Mouse (Mus musculus): ENCODE results near the gene Prok2. TPM values are rescaled to one million over a fixed set of nuclear protein-coding genes. Genes with fewer than 3 reads are reported as not detected.

Gene Prok2
- polyA plus RNA-seq, 1 experiment: not detected

GRCm38 (mm10) chr6:99711576-99712101, 14.6 kb downstream of the Prok2 start:
- no peaks in the 10 kb centered on the region for H3K27me3 ChIP-seq (ENCODE audit: control insufficient read depth, insufficient read depth, low read length)
- WGBS: 77% methylated on average over 11 of the region's 11 CpGs
- DNase-seq: no peak
- H3K27ac ChIP-seq (ENCODE audit: control insufficient read depth, insufficient read depth, low read length): no peak overlapping the region
- H3K4me3 ChIP-seq (ENCODE audit: control insufficient read depth, insufficient read depth, low read length): no peak overlapping the region
- TF ChIP-seq CTCF (IDR thresholded peaks at IDR 0.05; ENCODE audit: borderline replicate concordance, control insufficient read depth, extremely low read depth, insufficient read depth, low read length, poor library complexity) (no peak), POLR2A (IDR thresholded peaks at IDR 0.05; ENCODE audit: control insufficient read depth, extremely low read depth, insufficient read depth, low read length, poor library complexity) (no peak)
- no peaks in the 10 kb centered on the region for H3K36me3 ChIP-seq (ENCODE audit: control insufficient read depth, insufficient read depth, low read length)
- H3K4me1 ChIP-seq (replicated peaks; ENCODE audit: control insufficient read depth, insufficient read depth, low read length): no peaks in the 10 kb centered on the region

GRCm38 (mm10) chr6:99700484-99700883, 25.7 kb downstream of the Prok2 start:
- no peak overlapping the region for H3K27ac ChIP-seq (ENCODE audit: control insufficient read depth, insufficient read depth, low read length)
- H3K4me1 ChIP-seq (replicated peaks; ENCODE audit: control insufficient read depth, insufficient read depth, low read length): no peaks in the 10 kb centered on the region
- H3K27me3 ChIP-seq (ENCODE audit: control insufficient read depth, insufficient read depth, low read length): no peaks in the 10 kb centered on the region; the same call in 1 of the 2 replicates
- no peak for TF ChIP-seq POLR2A (IDR thresholded peaks at IDR 0.05; ENCODE audit: control insufficient read depth, extremely low read depth, insufficient read depth, low read length, poor library complexity)
- no peak for TF ChIP-seq CTCF (IDR thresholded peaks at IDR 0.05; ENCODE audit: borderline replicate concordance, control insufficient read depth, extremely low read depth, insufficient read depth, low read length, poor library complexity)
- 85% methylated on average over 3 of the region's 3 CpGs for WGBS
- no peaks in the 10 kb centered on the region for H3K36me3 ChIP-seq (ENCODE audit: control insufficient read depth, insufficient read depth, low read length)
- no peak overlapping the region for H3K4me3 ChIP-seq (ENCODE audit: control insufficient read depth, insufficient read depth, low read length)
- DNase-seq: no peak

GRCm38 (mm10) chr6:99692916-99693841, 33.0 kb downstream of the Prok2 start:
- Histone ChIP-seq H3K4me1 (replicated peaks; ENCODE audit: control insufficient read depth, insufficient read depth, low read length) (peaks cover 11% of the 10 kb centered on the region), H3K27ac (ENCODE audit: control insufficient read depth, insufficient read depth, low read length) (no peak overlapping the region), H3K36me3 (ENCODE audit: control insufficient read depth, insufficient read depth, low read length) (no peaks in the 10 kb centered on the region), H3K27me3 (ENCODE audit: control insufficient read depth, insufficient read depth, low read length) (peaks cover 7% of the 10 kb centered on the region; the same call in 1 of the 2 replicates), H3K4me3 (ENCODE audit: control insufficient read depth, insufficient read depth, low read length) (peak overlapping the region; percentile 26; the same call in 1 of the 2 replicates)
- WGBS: 6% methylated on average over 110 of the region's 110 CpGs
- TF ChIP-seq CTCF (IDR thresholded peaks at IDR 0.05; ENCODE audit: borderline replicate concordance, control insufficient read depth, extremely low read depth, insufficient read depth, low read length, poor library complexity) (0 out of 2 replicates have a peak, but pooled peaks have one; percentile 6), POLR2A (IDR thresholded peaks at IDR 0.05; ENCODE audit: control insufficient read depth, extremely low read depth, insufficient read depth, low read length, poor library complexity) (no peak)
- no peak for DNase-seq

GRCm38 (mm10) chr6:99692206-99692915, 33.8 kb downstream of the Prok2 start, which contains the start of gene Gpr27:
Gpr27 (plus strand) TSS chr6:99692679.
- TF ChIP-seq CTCF (IDR thresholded peaks at IDR 0.05; ENCODE audit: borderline replicate concordance, control insufficient read depth, extremely low read depth, insufficient read depth, low read length, poor library complexity) (no peak), POLR2A (IDR thresholded peaks at IDR 0.05; ENCODE audit: control insufficient read depth, extremely low read depth, insufficient read depth, low read length, poor library complexity) (no peak)
- H3K27ac ChIP-seq (ENCODE audit: control insufficient read depth, insufficient read depth, low read length): no peak within 1 kb of the TSS
- DNase-seq: no peak

GRCm38 (mm10) chr6:99691666-99692205, 34.5 kb downstream of the Prok2 start:
- peaks cover 7% of the 10 kb centered on the region; the same call in 1 of the 2 replicates for H3K27me3 ChIP-seq (ENCODE audit: control insufficient read depth, insufficient read depth, low read length)

More at GRCm38 (mm10) chr6:99692206-99692915, 33.8 kb downstream of the Prok2 start, which contains the start of gene Gpr27:
- Histone ChIP-seq H3K4me3 (ENCODE audit: control insufficient read depth, insufficient read depth, low read length) (peak within 1 kb of the TSS; percentile 26), H3K4me1 (replicated peaks; ENCODE audit: control insufficient read depth, insufficient read depth, low read length) (peaks cover 11% of the 10 kb centered on the region), H3K36me3 (ENCODE audit: control insufficient read depth, insufficient read depth, low read length) (no peaks in the 10 kb centered on the region), H3K27me3 (ENCODE audit: control insufficient read depth, insufficient read depth, low read length) (peaks cover 7% of the 10 kb centered on the region; the same call in 1 of the 2 replicates)
- whole genome bisulfite sequencing: under 1% methylated on average over 100 of the region's 112 CpGs

More at GRCm38 (mm10) chr6:99691666-99692205, 34.5 kb downstream of the Prok2 start:
- Histone ChIP-seq H3K36me3 (ENCODE audit: control insufficient read depth, insufficient read depth, low read length) (no peaks in the 10 kb centered on the region), H3K4me3 (ENCODE audit: control insufficient read depth, insufficient read depth, low read length) (no peak overlapping the region), H3K27ac (ENCODE audit: control insufficient read depth, insufficient read depth, low read length) (no peak overlapping the region), H3K4me1 (replicated peaks; ENCODE audit: control insufficient read depth, insufficient read depth, low read length) (peaks cover 11% of the 10 kb centered on the region)
- no peak for DNase-seq
- 12% methylated on average over 25 of the region's 25 CpGs for WGBS
- TF ChIP-seq POLR2A (IDR thresholded peaks at IDR 0.05; ENCODE audit: control insufficient read depth, extremely low read depth, insufficient read depth, low read length, poor library complexity): no peak
- no peak for TF ChIP-seq CTCF (IDR thresholded peaks at IDR 0.05; ENCODE audit: borderline replicate concordance, control insufficient read depth, extremely low read depth, insufficient read depth, low read length, poor library complexity)

All from thymus, adult 2 months (tissue).